Mouse (Mus musculus): ENCODE data around the gene Zfp62.

Zfp62 gene

DNA sequence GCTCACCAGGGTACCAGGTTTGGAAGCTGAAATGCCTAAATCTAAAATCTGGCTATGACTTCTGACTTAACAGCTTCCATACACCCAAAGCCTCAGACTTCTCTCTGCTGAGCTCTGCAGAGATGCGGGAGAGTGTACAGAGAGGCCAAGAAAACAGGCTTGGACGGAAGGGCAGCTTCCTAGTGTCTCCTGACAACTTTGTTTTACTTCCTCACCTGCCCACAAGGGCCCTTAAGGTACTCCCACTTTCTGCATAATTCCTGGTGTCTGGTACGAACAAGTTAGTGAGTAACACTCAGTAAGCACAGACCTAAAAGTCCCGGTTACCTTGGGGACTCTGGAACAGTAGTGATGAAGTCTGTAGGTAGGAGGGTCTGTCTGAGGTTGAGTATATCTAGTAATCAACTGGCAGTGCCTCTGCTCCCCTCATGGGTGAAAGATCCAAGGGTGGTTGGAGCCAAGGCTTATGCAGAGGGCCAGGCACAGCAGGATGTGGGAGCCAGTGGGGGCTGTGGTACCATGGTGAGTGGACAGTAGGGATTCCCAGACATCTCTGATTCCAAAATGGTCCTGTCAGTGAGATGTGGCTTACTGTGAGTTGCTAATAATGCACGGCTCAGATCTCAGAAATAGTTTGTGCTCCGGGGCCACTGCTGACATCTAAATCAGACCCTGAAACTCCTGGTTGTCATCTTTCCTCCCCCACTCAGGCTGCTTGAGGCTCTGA, 46.0 kb downstream of the Zfp62 start:
- DNase-seq (ENCODE audit: low read depth, low spot score) = no peak

DNA sequence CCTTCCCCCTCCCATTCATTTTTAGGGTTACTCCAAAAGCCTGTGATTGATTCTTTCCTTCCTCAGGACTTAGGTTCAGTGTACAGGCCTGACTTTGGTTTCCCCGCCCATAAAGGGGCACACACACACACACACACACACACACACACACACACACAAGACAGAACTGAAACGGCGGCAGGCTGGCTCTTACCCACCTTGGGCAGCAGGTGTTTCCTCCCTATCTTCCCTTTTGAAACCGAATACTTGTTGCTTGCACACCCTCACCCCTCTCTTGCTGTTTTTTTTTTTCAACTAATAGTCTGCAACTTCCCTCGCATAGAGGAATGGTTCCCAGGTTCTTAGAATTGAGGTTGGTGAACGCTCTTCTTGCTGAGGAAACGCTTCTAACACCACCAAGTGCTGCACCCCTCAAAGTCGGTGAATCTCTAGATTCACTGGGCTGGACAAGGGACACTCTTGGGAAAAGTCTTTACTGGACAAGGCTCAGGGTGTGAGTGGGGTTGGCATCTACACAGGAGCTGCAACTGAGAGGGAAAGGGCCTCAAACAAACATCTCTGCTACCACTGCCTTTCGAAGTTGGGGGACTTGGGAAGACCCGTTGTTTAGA, 46.8 kb downstream of the Zfp62 start:
- no peak for DNase-seq (ENCODE audit: low read depth, low spot score)

- DNase-seq (ENCODE audit: low read depth, low spot score) = no peak
These were observed 47.6 kb downstream of the Zfp62 start for GRCm38 (mm10) chr11:49250422-49251379.

- no peak for DNase-seq (ENCODE audit: low read depth, low spot score)
These were observed 48.3 kb downstream of the Zfp62 start for GRCm38 (mm10) chr11:49251380-49251761.

DNA sequence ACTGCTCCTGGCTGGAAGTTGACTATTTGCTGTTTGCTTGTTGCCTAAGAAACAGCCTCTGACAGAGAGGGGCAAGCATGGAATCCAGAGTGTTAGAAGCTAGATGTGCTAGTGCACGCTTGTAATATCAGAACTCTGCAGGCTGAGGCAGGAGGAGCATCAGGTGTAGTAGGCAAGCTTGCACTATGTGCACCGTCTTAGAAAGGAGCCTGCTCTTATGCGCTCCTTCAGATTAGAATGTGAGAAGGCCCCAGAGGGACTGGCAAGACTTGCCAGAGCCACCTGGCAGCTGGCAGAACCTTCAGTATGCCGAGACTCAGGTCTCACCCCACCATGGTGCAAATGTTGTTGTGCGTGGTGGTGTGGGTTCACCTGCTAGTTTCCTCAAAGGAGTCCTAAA, 49.0 kb downstream of the Zfp62 start:
- DNase-seq (ENCODE audit: low read depth, low spot score) = no peak

DNA sequence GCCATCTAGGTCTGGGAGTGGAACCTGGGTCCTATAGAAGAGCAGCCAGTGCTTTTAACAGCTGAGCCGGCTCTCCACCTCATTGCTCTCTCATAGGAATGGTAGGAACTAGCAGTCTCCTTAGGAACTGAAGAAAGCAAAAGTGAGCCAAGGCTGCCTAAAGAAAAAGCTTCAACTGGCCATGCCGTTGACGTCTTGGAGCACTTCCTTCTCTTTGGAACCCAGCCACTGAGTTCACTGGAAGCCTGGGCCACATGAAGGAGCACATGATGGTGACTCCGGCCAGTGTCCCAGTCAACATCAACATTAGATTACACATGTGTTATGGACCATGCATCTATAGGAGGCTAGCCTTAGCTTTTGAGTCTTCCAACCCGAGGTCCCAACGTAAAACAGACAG, 49.9 kb downstream of the Zfp62 start:
- no peak for DNase-seq (ENCODE audit: low read depth, low spot score)

GRCm38 (mm10) chr11:49259296-49259695, 56.2 kb downstream of the Zfp62 start:
- no peak for DNase-seq (ENCODE audit: low read depth, low spot score)

DNA sequence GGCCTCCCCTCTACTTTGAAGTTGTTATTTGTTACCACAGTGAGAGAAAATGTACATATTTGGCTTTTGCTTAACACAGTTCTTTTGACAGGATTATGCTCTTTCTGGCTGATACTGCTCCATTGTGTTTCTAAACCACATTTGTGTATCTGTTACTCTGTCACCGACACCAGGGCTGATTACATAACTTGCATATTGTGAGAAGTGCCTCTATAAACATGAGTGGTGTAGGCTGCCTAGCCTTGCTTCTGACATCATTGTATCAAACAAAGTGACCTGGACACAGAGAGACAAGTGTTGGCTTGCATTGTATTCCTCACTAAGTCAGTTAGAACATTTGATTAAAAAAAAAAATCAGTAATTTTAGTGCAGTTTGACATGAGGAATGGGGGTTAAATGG, 56.7 kb downstream of the Zfp62 start:
- no peak for DNase-seq (ENCODE audit: low read depth, low spot score)

DNA sequence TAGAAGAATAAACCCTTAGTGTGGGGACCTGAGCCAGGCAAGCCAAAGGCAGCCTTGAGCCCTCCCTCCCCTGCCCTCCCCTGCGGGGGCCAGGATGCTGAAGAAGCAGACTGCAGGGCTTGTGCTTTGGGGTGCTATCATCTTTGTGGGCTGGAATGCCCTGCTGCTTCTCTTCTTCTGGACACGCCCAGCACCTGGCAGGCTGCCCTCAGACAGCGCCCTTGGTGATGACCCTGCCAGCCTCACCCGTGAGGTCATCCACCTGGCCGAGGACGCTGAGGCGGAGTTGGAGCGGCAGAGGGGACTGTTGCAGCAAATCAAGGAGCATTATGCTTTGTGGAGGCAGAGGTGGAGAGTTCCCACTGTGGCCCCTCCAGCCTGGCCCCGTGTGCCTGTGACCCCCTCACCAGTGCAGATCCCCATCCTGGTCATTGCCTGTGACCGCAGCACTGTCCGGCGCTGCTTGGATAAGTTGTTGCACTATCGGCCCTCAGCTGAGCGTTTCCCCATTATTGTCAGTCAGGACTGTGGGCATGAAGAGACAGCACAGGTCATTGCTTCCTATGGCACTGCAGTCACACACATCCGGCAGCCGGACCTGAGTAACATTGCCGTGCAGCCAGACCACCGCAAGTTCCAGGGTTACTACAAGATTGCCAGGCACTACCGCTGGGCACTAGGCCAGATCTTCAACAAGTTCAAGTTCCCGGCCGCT, 57.7 kb downstream of the Zfp62 start:
- DNase-seq (ENCODE audit: low read depth, low spot score) = no peak

DNA sequence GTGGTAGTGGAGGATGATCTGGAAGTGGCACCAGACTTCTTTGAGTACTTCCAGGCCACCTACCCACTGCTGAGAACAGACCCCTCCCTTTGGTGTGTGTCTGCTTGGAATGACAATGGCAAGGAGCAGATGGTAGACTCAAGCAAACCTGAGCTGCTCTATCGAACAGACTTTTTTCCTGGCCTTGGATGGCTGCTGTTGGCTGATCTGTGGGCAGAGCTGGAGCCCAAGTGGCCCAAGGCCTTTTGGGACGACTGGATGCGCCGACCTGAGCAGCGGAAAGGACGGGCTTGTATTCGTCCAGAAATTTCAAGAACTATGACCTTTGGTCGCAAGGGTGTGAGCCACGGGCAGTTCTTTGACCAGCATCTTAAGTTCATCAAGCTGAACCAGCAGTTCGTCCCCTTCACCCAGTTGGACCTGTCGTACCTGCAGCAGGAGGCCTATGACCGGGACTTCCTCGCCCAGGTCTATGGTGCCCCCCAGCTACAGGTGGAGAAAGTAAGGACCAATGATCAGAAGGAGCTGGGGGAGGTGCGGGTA, 58.3 kb downstream of the Zfp62 start:
- DNase-seq (ENCODE audit: low read depth, low spot score) = no peak

DNA sequence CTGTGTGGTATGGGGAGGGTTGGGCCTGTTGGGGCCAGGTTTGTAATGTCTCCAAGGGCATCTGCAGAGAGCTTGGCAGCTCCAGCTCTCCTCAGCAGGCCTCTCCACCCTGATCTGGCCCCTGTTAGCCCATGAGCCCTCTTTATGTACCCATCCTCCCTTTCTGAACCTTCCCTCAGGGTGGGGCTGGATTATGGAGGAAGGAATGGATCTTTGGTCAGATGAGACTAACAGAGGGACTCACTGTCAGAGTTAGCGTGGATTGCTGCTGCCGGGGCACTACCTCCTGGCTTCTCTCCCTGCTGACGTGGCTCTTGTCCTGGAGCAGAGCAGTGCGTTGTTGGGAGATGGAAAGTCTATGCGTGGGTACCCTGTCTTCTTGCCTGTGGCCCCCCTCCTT, 59.2 kb downstream of the Zfp62 start:
- no peak for DNase-seq (ENCODE audit: low read depth, low spot score)

DNA sequence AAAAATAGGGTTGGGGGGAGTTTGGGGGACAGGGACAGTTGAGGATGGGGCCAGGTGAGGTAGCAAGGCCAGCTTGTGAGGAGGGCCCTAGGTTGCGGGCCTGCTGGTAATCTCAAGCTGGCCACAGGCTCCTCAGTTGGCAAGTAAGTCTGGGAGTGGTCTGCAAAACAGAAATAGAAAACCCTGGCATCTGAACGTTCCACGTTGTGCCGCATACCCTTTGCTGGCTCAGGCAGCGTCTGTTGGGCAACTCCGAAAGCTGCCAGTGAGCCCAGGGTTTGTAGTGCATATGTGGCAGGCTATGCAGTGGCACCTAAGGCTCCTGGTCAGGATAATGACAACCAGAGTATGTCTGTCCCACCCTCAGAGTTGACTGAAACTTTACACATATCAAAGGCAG, 60.1 kb downstream of the Zfp62 start:
- no peak for DNase-seq (ENCODE audit: low read depth, low spot score)

GRCm38 (mm10) chr11:49264081-49264480, 61.0 kb downstream of the Zfp62 start:
- DNase-seq (ENCODE audit: low read depth, low spot score) = no peak

GRCm38 (mm10) chr11:49264622-49265021, 61.5 kb downstream of the Zfp62 start:
- no peak for DNase-seq (ENCODE audit: low read depth, low spot score)

GRCm38 (mm10) chr11:49265101-49265500, 62.0 kb downstream of the Zfp62 start:
- no peak for DNase-seq (ENCODE audit: low read depth, low spot score)

- DNase-seq (ENCODE audit: low read depth, low spot score) = no peak
These were observed 63.6 kb downstream of the Zfp62 start for GRCm38 (mm10) chr11:49266671-49267070.

DNA sequence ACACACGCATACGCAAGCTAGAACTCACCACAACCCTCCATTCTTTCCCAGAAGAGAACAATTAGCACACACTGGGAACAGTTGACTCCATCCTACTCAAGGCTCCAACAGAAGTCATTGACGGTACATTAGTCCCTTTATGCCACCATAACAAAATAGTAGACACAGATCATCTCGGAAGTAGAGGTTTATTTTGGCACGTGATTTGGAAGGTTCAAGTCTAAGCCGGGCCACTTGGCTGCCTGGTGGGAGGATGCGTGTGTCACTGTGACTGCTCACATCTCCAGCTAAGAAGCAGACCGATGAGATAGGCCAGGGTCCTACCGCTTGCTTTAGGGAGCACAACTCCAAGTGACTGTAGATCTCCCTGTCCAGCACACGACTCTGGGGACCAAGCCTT, 64.2 kb downstream of the Zfp62 start:
- DNase-seq (ENCODE audit: low read depth, low spot score) = no peak

GRCm38 (mm10) chr11:49267970-49268579, 65.0 kb downstream of the Zfp62 start:
- DNase-seq (ENCODE audit: low read depth, low spot score) = no peak

Measured in brain, embryonic 18.5 days (tissue).